Mouse (Mus musculus): Measurements from ENCODE around the gene Hoxb5.

The Hoxb5 gene

DNA sequence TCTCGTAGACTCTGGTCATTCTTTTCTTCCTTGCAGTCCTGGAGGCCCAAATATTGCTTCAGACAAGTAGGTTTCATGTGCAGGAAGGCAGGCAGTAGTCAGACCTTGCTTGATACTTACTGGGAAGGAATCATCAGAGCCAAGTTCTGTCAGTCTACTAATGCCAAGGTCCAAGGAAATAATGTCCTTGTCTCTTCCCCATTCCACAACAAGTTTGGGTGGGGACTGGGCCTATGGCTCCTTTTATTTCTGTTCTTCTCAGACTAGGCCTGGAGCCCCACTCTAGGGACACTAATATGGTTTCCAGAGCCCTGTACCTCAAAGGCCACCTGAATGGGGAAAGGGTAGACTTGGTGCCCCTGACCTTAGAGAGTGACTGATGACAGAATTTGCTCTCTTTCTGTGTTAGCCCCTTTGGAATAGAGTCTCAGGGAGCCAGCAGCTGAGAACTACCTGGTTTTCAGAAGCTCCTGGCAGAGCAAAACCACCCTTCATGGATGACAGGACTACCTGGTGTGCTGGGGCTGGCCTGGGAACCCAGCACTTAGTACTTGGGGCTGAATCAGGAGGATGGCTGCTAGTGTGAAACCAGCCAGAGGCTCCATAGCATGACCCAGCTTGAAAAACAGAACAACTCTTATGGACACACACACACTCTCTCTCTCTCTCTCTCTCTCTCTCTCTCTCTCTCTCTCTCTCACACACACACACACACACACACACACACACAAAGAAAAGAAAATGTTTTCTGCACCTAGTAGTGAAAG lies 14.5 kb upstream of the Hoxb5 start:
- no peak for DNase-seq (ENCODE audit: low read depth, low spot score)

DNA sequence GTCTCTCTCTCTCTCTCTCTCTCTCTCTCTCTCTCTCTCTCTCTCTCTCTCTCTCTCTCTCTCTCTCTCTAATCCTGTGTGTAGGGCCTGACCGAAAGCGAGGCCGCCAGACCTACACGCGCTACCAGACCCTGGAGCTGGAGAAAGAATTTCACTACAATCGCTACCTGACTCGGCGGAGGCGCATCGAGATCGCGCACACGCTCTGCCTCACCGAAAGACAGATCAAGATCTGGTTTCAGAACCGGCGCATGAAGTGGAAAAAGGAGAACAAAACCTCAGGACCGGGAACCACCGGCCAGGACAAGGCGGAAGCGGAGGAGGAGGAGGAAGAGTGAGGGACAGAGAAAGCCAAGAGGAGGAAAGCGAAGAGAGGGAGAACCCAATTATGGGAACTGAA lies 13.8 kb upstream of the Hoxb5 start:
- DNase-seq (ENCODE audit: low read depth, low spot score): no peak

DNA sequence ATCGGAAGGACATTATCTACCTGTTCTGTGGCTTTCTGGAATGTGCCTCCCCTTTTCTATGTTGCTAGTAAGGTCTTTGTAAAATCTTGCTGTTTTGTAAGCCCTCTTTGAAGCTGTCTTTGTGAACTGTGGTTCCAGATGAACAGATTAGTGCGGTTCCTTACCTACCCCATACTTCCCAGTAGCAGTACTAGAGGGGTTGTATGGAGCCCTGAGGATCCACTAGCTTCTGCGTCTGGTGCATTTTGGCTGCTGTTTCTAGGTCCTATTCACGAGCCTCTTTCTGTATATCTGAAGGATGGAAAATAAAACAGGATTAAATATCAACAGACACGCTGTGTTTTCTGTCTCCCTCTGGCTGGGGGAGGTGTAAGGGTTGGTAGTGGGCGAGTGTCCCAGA lies 13.3 kb upstream of the Hoxb5 start:
- DNase-seq (ENCODE audit: low read depth, low spot score): no peak

DNA sequence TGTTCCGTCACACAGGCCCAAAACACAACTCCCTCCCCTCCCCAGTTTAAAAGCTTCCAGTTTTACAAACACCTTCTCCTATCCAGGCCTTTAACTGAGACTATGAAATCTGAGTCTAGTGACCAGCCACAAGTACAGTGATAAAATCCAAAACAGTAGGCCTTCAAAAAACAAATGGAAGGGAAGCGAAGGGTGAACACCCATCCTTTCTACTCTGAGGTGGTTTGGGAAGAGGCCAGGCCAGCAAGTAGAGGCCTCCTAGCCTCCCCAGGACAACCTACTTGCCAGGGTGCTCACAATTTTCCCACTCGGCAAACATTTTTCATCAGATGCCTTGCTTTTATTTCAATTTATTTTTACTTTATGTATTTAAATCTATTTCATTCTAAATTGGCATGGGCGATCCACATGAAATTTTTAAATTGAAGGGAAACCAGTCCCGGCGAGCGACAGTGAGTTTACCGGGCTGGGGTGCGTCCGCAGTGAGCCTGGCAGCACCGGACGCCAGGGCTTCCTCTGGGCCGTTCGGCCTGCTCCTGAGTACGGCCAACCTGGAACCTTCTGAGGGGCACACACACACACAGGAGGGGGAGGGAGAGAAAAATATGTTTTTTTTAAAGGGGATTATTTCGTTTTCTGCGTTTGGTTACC lies 12.3 kb upstream of the Hoxb5 start:
- DNase-seq (ENCODE audit: low read depth, low spot score): no peak

DNA sequence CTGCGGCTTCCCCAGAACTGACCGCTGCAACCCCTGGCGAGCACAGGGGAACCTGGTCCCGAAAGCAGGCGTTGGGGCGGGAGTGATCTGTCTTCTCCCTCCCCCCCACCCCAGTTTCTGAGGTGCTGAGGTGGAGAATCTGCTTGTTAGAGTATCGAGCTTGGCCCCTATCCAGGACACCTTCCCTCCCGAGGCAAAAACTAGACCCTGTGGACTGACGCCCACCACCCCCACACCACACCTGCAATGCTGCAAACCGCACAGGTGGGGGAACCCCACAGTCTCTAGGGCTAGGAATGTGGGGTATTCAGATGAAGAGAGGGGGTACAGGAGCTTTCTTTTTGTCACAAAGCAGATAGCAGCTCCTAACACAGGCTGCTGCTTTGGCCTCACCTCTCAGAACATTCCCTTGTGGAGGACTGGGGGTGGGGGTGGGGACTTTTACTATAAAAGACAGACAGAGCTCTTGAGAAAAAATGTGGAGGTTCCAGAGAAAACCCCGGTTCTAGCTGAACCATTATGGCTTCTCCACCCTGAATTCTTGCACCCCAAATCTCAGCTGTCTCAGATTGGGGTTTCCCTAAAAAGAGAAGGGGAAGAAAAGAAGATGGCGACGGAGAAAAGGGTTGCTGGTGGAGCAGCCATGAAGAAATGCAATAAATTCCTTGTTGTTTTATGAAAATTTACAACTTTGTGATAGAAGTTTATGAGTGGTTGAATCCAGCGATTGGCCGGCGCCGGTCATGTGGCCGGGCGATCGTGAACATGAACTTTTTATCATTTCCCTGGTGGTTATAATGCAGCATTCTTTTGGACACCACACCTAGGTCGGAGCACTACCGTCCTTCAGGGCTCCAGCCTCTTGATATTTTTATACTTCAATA lies 11.2 kb upstream of the Hoxb5 start, which contains the start of gene Hoxb6:
TSS of gene Hoxb6 (plus strand) at position 796 of the 884 bp plus-strand sequence.
- DNase-seq (ENCODE audit: low read depth, low spot score): no peak

DNA sequence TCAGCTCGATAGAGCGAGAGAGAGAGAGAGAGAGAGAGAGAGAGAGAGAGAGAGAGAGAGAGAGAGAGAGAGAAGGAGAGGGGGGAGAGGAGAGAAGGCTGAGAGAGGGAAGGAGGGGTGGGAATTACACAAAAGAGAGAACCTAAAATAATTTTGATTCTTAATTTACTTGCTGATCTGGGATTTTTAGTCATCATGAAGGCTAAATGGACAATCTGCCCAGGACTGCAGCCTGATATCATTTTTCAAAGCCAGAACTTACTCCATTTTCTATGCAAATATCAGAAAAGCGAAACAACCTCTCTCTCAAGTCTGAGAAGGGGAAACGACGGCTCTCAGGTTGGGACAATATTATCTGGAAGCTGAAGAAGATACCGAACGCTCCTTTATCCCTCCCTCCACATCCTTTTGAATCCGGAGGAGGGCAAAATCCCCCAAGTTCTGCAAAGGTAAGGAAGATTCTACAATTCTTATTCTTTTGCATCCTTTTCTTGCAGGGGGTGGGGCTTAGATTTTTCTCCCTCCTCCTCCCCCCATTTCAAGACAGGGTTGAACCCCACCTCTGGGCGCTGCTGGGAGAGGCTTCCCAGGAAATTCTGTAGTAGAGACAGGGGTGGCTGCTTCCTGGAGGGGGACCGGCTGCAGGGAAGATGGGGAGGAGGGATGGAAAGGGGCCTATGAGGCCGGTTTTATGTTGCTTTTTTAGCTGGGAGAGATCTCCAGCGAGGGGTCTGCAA lies 10.4 kb upstream of the Hoxb5 start:
- DNase-seq (ENCODE audit: low read depth, low spot score): no peak

DNA sequence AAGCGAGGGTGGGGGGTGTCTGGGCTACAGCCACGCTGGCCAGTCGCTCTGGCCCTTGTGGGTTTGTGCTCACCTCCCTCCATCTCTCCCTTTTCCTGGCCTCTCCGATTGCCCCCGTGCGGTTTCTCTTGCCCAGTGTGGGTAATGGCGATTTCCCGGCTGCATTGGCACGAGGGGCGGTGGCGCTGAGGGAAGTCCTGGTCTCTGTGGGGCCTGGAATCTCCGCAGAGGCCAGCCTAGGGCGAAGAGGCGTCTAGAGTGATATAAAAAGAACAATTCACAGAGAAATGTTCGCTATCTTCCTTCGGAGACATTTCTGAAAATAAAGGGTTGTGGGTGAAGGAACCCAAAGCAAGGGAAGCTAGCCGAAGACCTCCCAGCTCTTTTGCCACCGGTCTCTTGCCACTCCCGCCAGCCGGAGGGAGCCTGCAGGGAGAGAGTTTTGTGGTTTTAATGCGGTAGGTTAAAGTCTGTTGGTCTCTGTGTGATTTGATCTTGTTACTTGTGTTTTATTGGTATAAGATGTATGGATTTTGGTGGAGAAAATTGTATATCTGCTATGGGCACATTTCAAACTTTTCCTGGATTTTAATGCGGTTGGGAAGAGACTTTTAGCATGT lies 9.7 kb upstream of the Hoxb5 start:
- DNase-seq (ENCODE audit: low read depth, low spot score): no peak

DNA sequence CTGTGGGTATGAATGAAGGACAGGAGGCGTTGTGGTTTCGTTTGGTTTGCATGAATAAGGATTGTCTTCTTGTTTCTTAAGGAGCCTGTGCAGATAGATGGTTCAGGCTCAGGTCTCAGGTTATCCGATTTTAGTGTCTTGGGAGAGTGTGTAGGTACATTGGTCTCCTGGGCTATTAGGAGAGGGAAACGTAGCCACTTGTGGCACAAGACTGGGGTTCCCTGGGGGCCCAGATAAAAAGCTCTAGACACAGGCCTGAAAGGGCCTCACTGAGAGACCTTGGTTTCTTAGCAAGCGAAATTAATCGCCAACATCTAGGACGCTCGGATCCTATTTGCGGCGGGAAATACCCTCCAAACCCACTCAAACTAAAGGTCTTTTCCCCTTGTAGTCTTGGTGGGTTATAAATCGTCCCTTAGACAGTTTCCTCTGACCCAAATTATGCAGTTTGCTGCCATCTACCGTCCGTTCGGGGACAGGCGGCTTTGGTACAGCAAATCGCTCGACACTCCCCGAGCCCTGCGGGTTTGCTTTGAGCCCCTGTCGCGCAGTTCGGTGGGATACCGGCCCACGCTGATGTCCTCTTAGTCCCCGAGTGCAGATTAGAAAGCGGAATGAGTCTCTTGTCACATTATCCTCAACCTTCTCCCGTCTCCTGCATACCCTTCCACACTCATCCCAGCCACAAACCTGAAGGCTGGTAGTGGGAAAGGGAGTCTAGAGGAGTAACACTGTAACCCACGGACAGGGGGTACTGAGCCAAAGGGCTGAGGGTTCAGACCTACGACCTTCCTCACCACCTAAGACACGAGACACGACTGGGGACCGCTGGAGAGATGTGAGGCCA lies 8.7 kb upstream of the Hoxb5 start:
- DNase-seq (ENCODE audit: low read depth, low spot score): peak; percentile 22

DNA sequence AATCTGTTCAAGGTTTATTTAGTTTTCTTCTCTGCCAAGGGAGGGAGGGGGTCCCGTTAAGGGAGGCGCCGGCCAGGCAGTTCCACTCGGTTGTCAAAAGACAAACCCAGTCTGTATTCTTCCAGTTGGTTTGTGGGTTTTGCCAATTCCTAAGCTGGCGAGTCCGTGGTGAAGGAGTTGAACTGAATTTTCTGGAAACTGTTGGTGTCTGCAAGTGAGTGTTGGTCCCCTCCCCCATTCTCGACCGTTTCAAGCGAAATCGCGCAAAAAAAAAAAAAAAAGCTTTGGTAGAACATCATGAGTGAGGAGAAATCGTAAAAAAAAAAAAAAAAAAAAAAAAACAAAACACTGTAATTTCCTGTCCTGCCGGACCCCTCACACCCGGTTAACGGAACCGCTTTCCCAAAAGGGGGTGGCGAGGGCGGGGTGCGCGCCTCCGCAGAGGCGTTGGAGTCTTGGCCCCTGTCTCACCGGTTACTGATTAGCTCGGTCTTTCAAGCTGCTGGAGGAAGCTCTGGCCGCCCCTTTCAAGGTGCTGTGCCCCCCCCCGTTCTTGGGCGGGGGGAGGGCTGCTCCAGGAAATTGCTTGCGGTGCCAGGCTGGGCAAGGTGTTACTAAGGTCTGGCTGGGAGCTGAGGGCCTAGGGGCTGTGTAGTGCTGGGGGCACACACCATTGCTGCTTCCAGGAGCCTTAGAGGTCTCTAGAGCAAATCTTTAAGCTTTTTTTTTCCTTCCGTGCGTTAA lies 7.9 kb upstream of the Hoxb5 start:
- DNase-seq (ENCODE audit: low read depth, low spot score): no peak

DNA sequence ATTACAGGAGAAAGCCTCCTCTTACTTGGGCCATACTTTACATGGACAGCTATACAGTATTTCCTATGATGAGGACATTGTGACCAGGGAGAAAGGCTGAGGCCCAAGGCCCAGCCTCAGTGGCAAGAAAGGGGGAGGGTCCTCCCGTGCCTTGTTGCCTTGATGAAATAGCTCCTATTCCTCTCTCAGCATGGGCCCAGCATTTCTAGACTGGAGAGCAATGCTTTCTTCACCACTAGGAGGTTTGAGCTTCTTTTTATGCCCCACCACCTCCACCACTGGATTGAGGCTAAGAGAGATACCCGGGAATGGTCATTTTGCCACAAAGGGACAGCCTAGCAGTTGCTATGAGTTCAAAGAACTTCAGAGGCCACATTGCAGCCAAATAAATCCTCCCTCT lies 6.1 kb upstream of the Hoxb5 start:
- DNase-seq (ENCODE audit: low read depth, low spot score): no peak

DNA sequence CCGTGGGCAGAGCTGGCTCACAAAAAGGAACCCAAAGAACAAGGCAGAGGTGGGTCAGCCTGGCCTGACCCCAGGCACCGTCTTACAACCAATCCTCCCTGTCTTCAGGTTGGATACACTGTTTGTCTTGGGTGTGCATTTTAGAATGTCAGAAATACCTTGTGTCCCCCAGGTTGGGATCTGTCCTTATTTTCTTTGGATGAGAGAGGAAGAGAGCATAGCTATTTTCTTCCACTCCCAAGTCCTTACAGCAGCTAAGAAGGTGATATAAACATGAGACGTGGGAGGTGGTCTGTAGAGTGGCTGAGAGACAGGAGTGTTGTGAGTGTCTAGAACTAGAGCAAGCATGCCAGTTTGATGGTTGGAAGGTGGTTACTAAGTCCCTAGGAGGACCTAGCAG lies 5.7 kb upstream of the Hoxb5 start:
- DNase-seq (ENCODE audit: low read depth, low spot score): no peak

DNA sequence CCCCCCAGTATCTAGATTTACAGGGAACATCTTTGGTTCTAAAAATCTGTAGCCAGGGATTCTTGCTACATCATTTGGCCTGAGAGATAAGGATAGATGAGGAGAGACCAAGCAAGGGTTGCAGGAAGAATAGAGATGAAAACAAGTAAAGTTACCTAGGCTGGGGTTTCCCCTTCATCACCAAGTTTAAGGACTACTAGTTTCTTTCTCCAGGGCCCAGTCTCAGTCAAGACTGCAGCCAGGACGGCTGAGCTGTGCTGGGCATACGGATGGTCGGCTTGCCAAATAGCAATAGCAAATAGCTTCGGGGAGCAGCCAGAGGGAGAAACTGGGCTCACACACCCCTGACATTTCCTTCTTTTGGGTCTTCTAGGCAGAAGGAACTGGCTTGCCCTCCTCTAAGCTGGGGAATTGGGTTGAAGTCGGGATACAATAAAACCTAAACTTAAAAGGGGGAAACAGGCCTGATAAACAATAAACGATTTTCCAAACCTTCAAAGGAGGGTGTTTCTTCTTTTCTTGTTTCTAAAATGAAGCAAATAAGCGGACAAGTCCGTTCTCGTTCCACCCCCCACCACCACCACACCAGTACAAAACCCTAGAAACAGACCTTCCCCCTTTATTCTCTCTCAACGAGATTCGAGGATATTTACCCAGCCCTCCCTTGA lies 5.0 kb upstream of the Hoxb5 start:
- no peak for DNase-seq (ENCODE audit: low read depth, low spot score)

DNA sequence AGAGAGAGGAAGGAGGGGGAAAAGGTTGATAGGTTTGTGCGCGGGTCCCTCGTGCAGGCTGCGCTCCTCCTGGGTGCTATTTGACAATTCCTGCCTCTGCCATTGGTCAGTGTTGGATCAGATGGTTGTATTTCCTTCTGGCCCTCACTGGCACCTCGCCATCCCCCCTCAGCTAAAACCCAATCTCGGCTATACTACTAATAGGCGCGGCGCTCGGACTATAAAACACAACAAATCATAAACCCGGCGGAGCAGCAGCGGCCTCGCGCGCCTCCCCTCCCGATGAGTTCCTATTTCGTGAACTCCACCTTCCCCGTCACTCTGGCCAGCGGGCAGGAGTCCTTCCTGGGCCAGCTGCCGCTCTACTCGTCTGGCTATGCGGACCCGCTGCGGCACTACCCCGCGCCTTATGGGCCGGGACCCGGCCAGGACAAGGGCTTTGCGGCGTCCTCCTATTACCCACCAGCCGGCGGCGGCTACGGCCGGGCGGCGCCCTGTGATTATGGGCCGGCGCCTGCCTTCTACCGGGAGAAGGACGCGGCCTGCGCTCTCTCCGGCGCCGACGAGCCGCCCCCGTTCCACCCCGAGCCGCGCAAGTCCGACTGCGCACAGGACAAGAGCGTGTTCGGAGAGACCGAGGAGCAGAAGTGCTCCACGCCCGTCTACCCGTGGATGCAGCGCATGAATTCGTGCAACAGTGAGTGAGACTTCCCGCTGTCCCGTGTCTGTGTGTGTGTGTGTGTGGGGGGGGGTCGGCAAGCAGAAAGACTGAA lies 4.1 kb upstream of the Hoxb5 start:
- DNase-seq (ENCODE audit: low read depth, low spot score): no peak

DNA sequence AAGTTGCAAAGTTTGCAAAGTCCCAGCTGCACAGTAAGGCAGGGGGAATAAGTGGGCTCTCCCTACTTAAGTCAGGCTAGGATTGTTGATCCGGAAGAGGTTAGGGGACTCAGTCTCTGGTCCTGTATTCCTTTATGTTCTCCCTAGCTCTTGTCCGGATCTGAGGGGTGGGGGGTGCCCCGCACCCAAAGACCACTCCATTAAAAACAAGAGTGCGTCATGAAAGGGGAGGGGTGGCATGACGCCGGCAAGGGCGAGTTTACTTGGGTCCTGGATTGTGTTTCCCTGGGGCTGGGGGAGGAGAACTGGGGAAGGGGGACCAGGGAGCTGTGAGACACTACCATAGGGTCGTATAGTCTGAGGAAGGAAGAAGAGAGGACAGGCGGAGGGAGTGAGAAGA lies 3.4 kb upstream of the Hoxb5 start:
- no peak for DNase-seq (ENCODE audit: low read depth, low spot score)

DNA sequence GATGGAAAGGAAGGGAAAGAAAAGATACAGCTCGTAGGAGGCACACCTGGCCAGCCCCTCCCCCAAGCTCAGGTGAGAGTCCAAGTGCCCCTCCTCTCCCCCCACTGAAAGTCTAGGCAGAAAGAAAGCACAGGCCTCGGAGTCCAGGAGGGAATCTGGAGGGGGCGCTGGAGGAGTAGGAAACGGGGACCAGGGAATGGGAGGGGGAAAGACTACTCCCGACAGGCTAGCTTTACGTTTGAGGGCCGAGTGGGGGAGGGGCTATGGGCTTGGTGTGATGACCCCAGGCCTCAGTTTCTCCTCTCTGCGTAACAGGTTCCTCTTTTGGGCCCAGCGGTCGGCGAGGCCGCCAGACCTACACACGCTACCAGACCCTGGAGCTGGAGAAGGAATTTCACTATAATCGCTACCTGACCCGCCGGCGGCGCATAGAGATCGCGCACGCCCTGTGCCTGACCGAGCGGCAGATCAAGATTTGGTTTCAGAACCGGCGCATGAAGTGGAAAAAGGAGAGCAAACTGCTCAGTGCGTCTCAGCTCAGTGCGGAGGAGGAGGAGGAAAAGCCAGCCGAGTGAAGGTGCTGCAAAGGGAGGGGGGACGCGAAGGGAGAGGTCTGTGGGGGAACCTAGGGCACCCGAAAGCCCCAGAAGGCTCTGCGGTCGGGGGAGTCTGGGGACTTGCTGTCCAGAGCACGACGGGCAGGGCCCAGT lies 2.6 kb upstream of the Hoxb5 start:
- no peak for DNase-seq (ENCODE audit: low read depth, low spot score)

DNA sequence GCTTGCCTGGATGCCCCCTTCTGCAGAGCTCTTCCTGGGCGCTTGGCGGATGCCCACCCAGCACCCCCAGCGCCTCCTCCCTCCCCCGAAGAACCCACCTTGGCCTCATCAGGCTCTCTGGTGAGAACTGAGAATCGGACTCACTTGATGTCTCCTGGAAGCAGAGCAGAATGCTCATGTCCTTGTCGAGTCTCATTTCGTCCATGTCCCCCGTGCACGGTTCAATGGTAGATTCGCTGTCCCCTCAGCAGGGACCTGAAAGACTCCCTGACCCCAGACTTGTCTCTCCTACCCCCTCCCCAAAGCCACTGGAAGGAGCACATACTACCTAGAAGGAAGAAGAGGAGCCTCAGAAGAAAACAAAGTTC lies 2.1 kb upstream of the Hoxb5 start:
- no peak for DNase-seq (ENCODE audit: low read depth, low spot score)

DNA sequence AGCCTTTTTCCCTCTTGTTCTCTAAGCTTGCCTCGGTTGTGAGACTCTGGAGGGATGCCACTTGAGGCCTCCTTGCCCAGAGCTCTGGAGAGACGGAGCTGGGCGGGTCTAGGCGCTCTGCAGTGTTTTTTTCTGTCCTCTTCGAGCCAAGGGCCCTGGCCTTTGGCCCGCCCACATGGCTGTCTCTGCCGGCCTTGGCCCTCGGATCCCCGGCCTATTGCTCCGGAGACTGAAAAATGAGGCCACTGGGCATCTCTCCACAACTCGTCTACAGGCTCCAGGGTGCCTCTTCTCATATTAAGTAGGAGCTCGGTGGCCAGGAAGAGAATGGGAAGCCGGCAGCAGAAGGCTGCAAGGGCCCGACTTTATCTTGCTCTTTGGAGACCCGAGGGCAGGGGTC lies 1.3 kb upstream of the Hoxb5 start:
- DNase-seq (ENCODE audit: low read depth, low spot score): no peak
